Mouse (Mus musculus): Measurements from ENCODE around the gene Nat9. TPM values are rescaled to one million over a fixed set of nuclear protein-coding genes. Genes with fewer than 3 reads are reported as not detected.

The Nat9 gene
- total RNA-seq, 1 experiment from 2014 or later: 50.6 TPM

Other genes starting within 250 kb of the Nat9 start
- gene Cd300c, start 218.7 kb downstream of the Nat9 start, total RNA-seq (2017): not detected in 2 replicates
- gene Cd300ld, start 197.9 kb downstream of the Nat9 start, total RNA-seq (2017): 339 and 374 TPM in 2 replicates
- gene Cd300c2, start 186.0 kb downstream of the Nat9 start, total RNA-seq (2017): 72.4 and 72.5 TPM in 2 replicates
- not detected in 2 replicates for gene Cd300ld2, start 171.7 kb downstream of the Nat9 start, total RNA-seq (2017)
- not detected in 2 replicates for gene Cd300ld4, start 160.8 kb downstream of the Nat9 start, total RNA-seq (2017)
- not detected in 2 replicates for gene Cd300ld5, start 150.1 kb downstream of the Nat9 start, total RNA-seq (2017)
- gene Cd300ld3, start 139.4 kb downstream of the Nat9 start, total RNA-seq (2017): 58.7 and 61.0 TPM in 2 replicates
- gene Cd300e, start 125.7 kb downstream of the Nat9 start, total RNA-seq (2017): 0.98 and 1.6 TPM in 2 replicates
- gene Rab37, start 96.4 kb downstream of the Nat9 start, total RNA-seq (2017): 9.7 and 13.5 TPM in 2 replicates
- gene Cd300lf, start 53.9 kb downstream of the Nat9 start, total RNA-seq (2017): 369 and 393 TPM in 2 replicates
- gene Slc9a3r1, start 24.5 kb downstream of the Nat9 start, total RNA-seq (2017): 115 and 118 TPM in 2 replicates
- gene Tmem104, start 372 bp downstream of the Nat9 start, total RNA-seq (2017): 9.3 and 19.8 TPM in 2 replicates
- 0.23 TPM in 1 of 2 replicates, not detected in the other for gene Grin2c, start 79.4 kb upstream of the Nat9 start, total RNA-seq (2017)
- 12.2 and 13.0 TPM in 2 replicates for gene Fdxr, start 89.2 kb upstream of the Nat9 start, total RNA-seq (2017)
- 0.12 and 0.25 TPM in 2 replicates for gene Fads6, start 109.8 kb upstream of the Nat9 start, total RNA-seq (2017)
- gene Otop2, start 119.3 kb upstream of the Nat9 start, total RNA-seq (2017): not detected in 2 replicates
- gene Ush1g, start 134.2 kb upstream of the Nat9 start, total RNA-seq (2017): not detected in 2 replicates
- not detected in 2 replicates for gene Otop3, start 146.9 kb upstream of the Nat9 start, total RNA-seq (2017)
- gene Hid1, start 179.9 kb upstream of the Nat9 start, total RNA-seq (2017): 1.6 and 2.4 TPM in 2 replicates
- gene Cdr2l, start 194.1 kb upstream of the Nat9 start, total RNA-seq (2017): 0.12 TPM in 2 replicates
- 27.7 and 30.4 TPM in 2 replicates for gene Mrpl58, start 215.9 kb upstream of the Nat9 start, total RNA-seq (2017)
- gene Atp5h, start 232.1 kb upstream of the Nat9 start, total RNA-seq (2017): 265 and 277 TPM in 2 replicates
- gene Kctd2, start 232.3 kb upstream of the Nat9 start, total RNA-seq (2017): 22.1 and 24.2 TPM in 2 replicates